Mouse (Mus musculus) spleen, adult 2 months (tissue): ENCODE measurements at regions not wholly inside any gene's neighbourhood (a gene's known extent, or its start where the extent isn't known, plus 50 kb on each side); places are given as distances from the start of the nearest gene placed in this dataset.

Source experiments
- DNase-seq, 2 experiments: peaks; one replicate each; pipeline versions ENCODE4 v3.0.0 to v3.0.0-alpha.2; 2012 to 2021; ENCODE audit warnings: low spot score in 2 of 2, low read depth in 1 of 2
- H3K27ac ChIP-seq: fragments of 200-500 bp; 2 replicates; pipeline ENCODE4 v1.5.1; 2012; ENCODE audit warnings: low read length, inconsistent platforms; ENCODE audit not compliant: insufficient read depth
- H3K27me3 ChIP-seq: fragments of 200-500 bp; 2 replicates; pipeline ENCODE4 v1.6.1; 2012; ENCODE audit warnings: mild to moderate bottlenecking, moderate library complexity, low read length, inconsistent platforms; ENCODE audit not compliant: control insufficient read depth, insufficient read depth
- H3K36me3 ChIP-seq: fragments of 200-500 bp; 2 replicates; pipeline ENCODE4 v1.6.1; 2012; ENCODE audit warnings: mild to moderate bottlenecking, low read length, inconsistent platforms; ENCODE audit not compliant: control insufficient read depth, insufficient read depth
- H3K4me1 ChIP-seq: fragments of 200-500 bp; 2 replicates; pipeline ENCODE4 v1.6.1; 2011; ENCODE audit warnings: inconsistent platforms; ENCODE audit not compliant: control insufficient read depth, insufficient read depth, insufficient read length
- H3K4me3 ChIP-seq: fragments of 200-500 bp; 2 replicates; pipeline ENCODE4 v1.5.1; 2011; ENCODE audit warnings: mild to moderate bottlenecking, inconsistent platforms; ENCODE audit not compliant: insufficient read depth, insufficient read length; ENCODE audit errors: extremely low read depth
- CTCF ChIP-seq: fragments of 200-500 bp; IDR thresholded peaks from 2 replicates; pipeline ENCODE4 v1.5.1; 2011; ENCODE audit warnings: mild to moderate bottlenecking, inconsistent platforms; ENCODE audit not compliant: insufficient read depth, insufficient read length, insufficient replicate concordance; ENCODE audit errors: extremely low read depth
- POLR2A ChIP-seq: fragments of 200-500 bp; IDR thresholded peaks from 2 replicates; pipeline ENCODE4 v1.6.1; 2011; ENCODE audit warnings: low read depth, low read length, inconsistent platforms
- WGBS: fragments of 180-500 bp; shearing (Covaris S2); methylation state at CpG from one replicate; pipeline ENCODE4 v1.1.7; 2018; 5-methylcytosine and 5-hydroxymethylcytosine counted together

DNA sequence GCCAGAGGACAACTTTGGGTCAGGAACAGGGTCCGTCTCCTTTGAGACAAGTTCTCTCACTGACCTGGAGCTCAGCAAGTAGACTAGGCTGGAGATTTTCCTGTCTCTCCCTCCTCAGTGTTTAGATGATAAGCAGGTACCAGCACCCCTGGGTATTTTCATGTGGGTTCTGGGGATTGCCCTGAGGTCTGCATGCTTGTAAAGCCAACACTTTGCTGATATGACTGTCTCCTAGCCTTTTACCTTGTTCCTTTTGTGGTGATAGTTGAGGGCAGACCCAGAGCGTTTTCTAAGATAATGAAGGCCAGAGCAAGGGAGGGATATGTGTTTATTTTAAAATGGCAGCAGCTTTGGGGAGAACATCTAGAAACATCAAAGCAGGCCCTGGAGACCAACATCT, 114.1 kb upstream of the Cxcr4 start:
- Histone ChIP-seq H3K27me3 (no peaks in the 10 kb centered on the region), H3K4me3 (no peak overlapping the region), H3K36me3 (no peaks in the 10 kb centered on the region), H3K27ac (peak overlapping the region; percentile 99), H3K4me1 (peaks cover 29% of the 10 kb centered on the region)
- 82% methylated on average over 2 of the region's 2 CpGs for WGBS
- TF ChIP-seq CTCF (no peak), POLR2A (no peak)
- DNase-seq, result no peak

DNA sequence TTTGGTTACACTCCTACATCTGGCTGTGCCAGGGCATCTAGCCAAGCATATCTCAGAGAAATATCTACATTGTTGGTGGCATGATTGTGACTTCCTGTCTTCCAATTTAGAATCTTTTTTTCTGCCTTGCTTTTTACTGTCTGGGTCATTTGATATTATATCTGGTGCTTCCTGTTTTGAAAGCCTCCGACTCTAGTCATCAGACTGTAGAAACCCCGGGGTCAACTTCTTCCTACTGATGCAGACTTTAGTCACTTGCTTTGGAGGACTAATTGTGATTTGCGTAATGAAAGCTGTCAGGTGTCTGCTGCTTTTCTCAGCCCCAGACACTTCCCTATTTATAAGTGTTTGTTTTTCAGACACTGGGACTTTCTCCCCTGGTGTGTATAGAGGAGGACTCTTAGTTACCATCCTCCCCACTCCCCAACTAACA, 113.0 kb upstream of the Cxcr4 start:
- 5% methylated on average over 3 of the region's 3 CpGs for WGBS
- Histone ChIP-seq H3K4me1 (peaks cover 29% of the 10 kb centered on the region), H3K27me3 (no peaks in the 10 kb centered on the region), H3K4me3 (no peak overlapping the region; the same call in 1 of the 2 replicates), H3K27ac (peak overlapping the region; percentile 99), H3K36me3 (no peaks in the 10 kb centered on the region)
- TF ChIP-seq CTCF (no peak), POLR2A (peak; percentile 14; the same call in 1 of the 2 replicates)
- peak; percentile 49 to 93 for DNase-seq

GRCm38 (mm10) chr1:128701326-128701725, 109.2 kb upstream of the Cxcr4 start:
- no peak for DNase-seq
- Histone ChIP-seq H3K27ac (no peak overlapping the region), H3K4me1 (peaks cover 26% of the 10 kb centered on the region), H3K36me3 (no peaks in the 10 kb centered on the region), H3K4me3 (no peak overlapping the region), H3K27me3 (no peaks in the 10 kb centered on the region)
- 60% methylated on average over 3 of the region's 3 CpGs for WGBS
- TF ChIP-seq POLR2A (no peak), CTCF (no peak)

- H3K27ac ChIP-seq, result no peak overlapping the region
- no peaks in the 10 kb centered on the region for H3K27me3 ChIP-seq
- 45% methylated on average over 4 of the region's 4 CpGs for WGBS
- TF ChIP-seq CTCF, result no peak
- TF ChIP-seq POLR2A, result no peak
- no peak overlapping the region for H3K4me3 ChIP-seq
- no peaks in the 10 kb centered on the region for H3K36me3 ChIP-seq
- peaks cover 10% of the 10 kb centered on the region; the same call in 1 of the 2 replicates for H3K4me1 ChIP-seq
- DNase-seq, result no peak
Measured at GRCm38 (mm10) chr1:128697962-128698361, 105.9 kb upstream of the Cxcr4 start.

GRCm38 (mm10) chr1:128695936-128696335, 103.8 kb upstream of the Cxcr4 start:
- Histone ChIP-seq H3K4me1 (peaks cover 10% of the 10 kb centered on the region; the same call in 1 of the 2 replicates), H3K27me3 (no peaks in the 10 kb centered on the region), H3K4me3 (no peak overlapping the region), H3K36me3 (no peaks in the 10 kb centered on the region), H3K27ac (peak overlapping the region; percentile 29; the same call in 1 of the 2 replicates)
- 12% methylated on average over 2 of the region's 2 CpGs for WGBS
- peak; percentile 59 to 81 for DNase-seq
- TF ChIP-seq POLR2A (no peak), CTCF (no peak)

DNA sequence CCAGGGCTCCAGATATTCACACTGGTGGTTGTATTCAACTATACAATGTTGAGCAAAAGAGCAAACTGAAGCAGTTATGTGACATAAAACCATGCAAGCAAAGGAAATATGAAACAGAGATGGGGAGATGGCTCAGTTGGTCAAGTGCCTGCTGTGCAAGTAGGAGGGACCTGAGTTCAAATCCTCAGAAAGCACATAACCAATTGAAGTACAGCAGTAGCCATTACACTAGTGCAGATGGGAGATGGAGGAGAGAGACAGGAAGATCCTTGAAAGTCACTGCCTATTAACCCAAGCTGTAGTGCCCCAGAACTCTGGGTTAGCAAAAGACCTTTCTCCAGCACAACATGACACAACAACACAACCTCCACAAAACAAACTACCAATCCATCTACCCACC, 100.7 kb upstream of the Cxcr4 start:
- H3K4me1 ChIP-seq, result peaks cover 7% of the 10 kb centered on the region; the same call in 1 of the 2 replicates
- TF ChIP-seq CTCF (no peak), POLR2A (no peak)
- H3K36me3 ChIP-seq, result no peaks in the 10 kb centered on the region
- no peak for DNase-seq
- H3K27me3 ChIP-seq, result no peaks in the 10 kb centered on the region
- H3K27ac ChIP-seq, result no peak overlapping the region
- no peak overlapping the region for H3K4me3 ChIP-seq

GRCm38 (mm10) chr1:128692313-128692712, 100.2 kb upstream of the Cxcr4 start:
- 64% methylated on average over 8 of the region's 8 CpGs for WGBS
- H3K4me3 ChIP-seq, result no peak overlapping the region
- H3K27ac ChIP-seq, result no peak overlapping the region
- no peaks in the 10 kb centered on the region for H3K36me3 ChIP-seq
- H3K4me1 ChIP-seq, result peaks cover 5% of the 10 kb centered on the region; the same call in 1 of the 2 replicates
- TF ChIP-seq POLR2A, result no peak
- TF ChIP-seq CTCF, result no peak
- H3K27me3 ChIP-seq, result no peaks in the 10 kb centered on the region
- no peak for DNase-seq
